Mouse (Mus musculus): ENCODE measurements around the gene Atf4.
A peak's percentile ranks its signal among the peaks of the same experiment; 100 is the strongest.

Atf4 gene

GRCm38 (mm10) chr15:80249672-80250071 is 5.3 kb upstream of the Atf4 start:
- no peak for DNase-seq (ENCODE audit: inconsistent ontology term)

GRCm38 (mm10) chr15:80250586-80250985 is 4.4 kb upstream of the Atf4 start:
- DNase-seq (ENCODE audit: inconsistent ontology term) = no peak

GRCm38 (mm10) chr15:80253530-80253929 is 1.5 kb upstream of the Atf4 start:
- DNase-seq (ENCODE audit: inconsistent ontology term) = no peak

GRCm38 (mm10) chr15:80254207-80254606 is 777 bp upstream of the Atf4 start:
- peak; percentile 64 for DNase-seq (ENCODE audit: inconsistent ontology term)

GRCm38 (mm10) chr15:80255646-80256121 is 700 bp downstream of the Atf4 start:
- peak; percentile 94 for DNase-seq (ENCODE audit: inconsistent ontology term)

- DNase-seq (ENCODE audit: inconsistent ontology term) = no peak
Observed at GRCm38 (mm10) chr15:80256242-80256641, 1.3 kb downstream of the Atf4 start.

- DNase-seq (ENCODE audit: inconsistent ontology term) = no peak
Observed at GRCm38 (mm10) chr15:80256656-80257601, 1.9 kb downstream of the Atf4 start.

- DNase-seq (ENCODE audit: inconsistent ontology term) = no peak
Observed at GRCm38 (mm10) chr15:80257602-80258239, 2.7 kb downstream of the Atf4 start.

GRCm38 (mm10) chr15:80258240-80259170 is 3.5 kb downstream of the Atf4 start:
- peak; percentile 26 for DNase-seq (ENCODE audit: inconsistent ontology term)

- DNase-seq (ENCODE audit: inconsistent ontology term) = peak; percentile 65
Observed at GRCm38 (mm10) chr15:80259406-80260045, 4.5 kb downstream of the Atf4 start.

- peak; percentile 71 for DNase-seq (ENCODE audit: inconsistent ontology term)
Observed at GRCm38 (mm10) chr15:80260677-80261076, 5.7 kb downstream of the Atf4 start.

- DNase-seq (ENCODE audit: inconsistent ontology term) = no peak
Observed at GRCm38 (mm10) chr15:80261100-80261499, 6.1 kb downstream of the Atf4 start.

- DNase-seq (ENCODE audit: inconsistent ontology term) = peak; percentile 92
Observed at GRCm38 (mm10) chr15:80263610-80264575, 8.9 kb downstream of the Atf4 start, which contains the start of gene Rps19bp1. TSS of gene Rps19bp1 (minus strand) at chr15:80264315.

- peak; percentile 57 for DNase-seq (ENCODE audit: inconsistent ontology term)
Observed at GRCm38 (mm10) chr15:80266281-80266680, 11.3 kb downstream of the Atf4 start.

GRCm38 (mm10) chr15:80271858-80272396 is 16.9 kb downstream of the Atf4 start:
- no peak for DNase-seq (ENCODE audit: inconsistent ontology term)

GRCm38 (mm10) chr15:80277107-80277506 is 22.1 kb downstream of the Atf4 start:
- DNase-seq (ENCODE audit: inconsistent ontology term) = no peak

- peak; percentile 53 for DNase-seq (ENCODE audit: inconsistent ontology term)
Observed at GRCm38 (mm10) chr15:80277625-80278024, 22.6 kb downstream of the Atf4 start.

- no peak for DNase-seq (ENCODE audit: inconsistent ontology term)
Observed at GRCm38 (mm10) chr15:80278121-80278759, 23.3 kb downstream of the Atf4 start.

GRCm38 (mm10) chr15:80279053-80279452 is 24.1 kb downstream of the Atf4 start:
- DNase-seq (ENCODE audit: inconsistent ontology term) = no peak

Data from Muller cell, postnatal 12 days (primary cell).